Mouse (Mus musculus) E14TG2a.4 (cell line): ENCODE measurements around the gene Zfp827.

Experiments
- CTCF ChIP-seq: conservative IDR thresholded peaks from 2 replicates; pipeline ENCODE4 v1.5.1; 2014; ENCODE audit warnings: low read length
- NANOG ChIP-seq: IDR thresholded peaks from 2 replicates; pipeline ENCODE4 v1.6.1; 2014; ENCODE audit warnings: borderline replicate concordance, low read length, mixed read lengths
- POU5F1 ChIP-seq: IDR thresholded peaks from 2 replicates; pipeline ENCODE4 v1.6.1; 2014; ENCODE audit warnings: low read length, borderline replicate concordance

DNA sequence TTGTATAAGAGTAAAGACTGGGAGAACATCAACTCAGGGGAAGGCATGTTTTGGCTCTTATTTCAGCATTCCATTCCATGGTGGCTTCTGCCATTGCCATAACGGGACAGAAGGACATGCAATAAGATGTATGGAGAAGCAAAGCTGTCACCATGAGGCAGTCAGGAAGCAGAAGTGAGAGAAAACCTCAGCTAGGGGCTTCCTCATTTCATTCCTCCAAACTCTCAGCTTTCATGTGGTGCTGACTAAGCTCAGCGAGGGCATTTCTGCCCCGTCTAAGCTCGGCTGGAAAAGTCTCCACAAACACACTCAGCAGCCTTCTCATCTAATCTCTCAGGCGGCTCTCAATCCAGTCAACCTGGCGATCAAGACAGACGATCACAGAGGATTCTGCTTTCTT is 197.3 kb downstream of the Zfp827 start:
- TF ChIP-seq CTCF (no peak), NANOG (no peak), POU5F1 (no peak)
